Mouse (Mus musculus) kidney, adult 2 months (tissue): ENCODE results near the gene Rapgef5.

ENCODE experiments used
- CTCF ChIP-seq: fragments of 200-500 bp; conservative IDR thresholded peaks from 2 replicates; pipeline ENCODE4 v1.5.1; 2011; ENCODE audit warnings: low read depth, mild to moderate bottlenecking, control low read depth, low read length, moderate library complexity, mixed read lengths; ENCODE audit not compliant: insufficient read depth, insufficient read length
- POLR2A ChIP-seq: fragments of 200-500 bp; IDR thresholded peaks from one replicate; pipeline ENCODE4 v1.6.1; 2011; ENCODE audit warnings: low read depth, low read length, control low read depth

GRCm38 (mm10) chr12:117554612-117555063 is 38.4 kb downstream of the Rapgef5 start:
- no peak for TF ChIP-seq CTCF
- no peak for TF ChIP-seq POLR2A
